Mouse (Mus musculus) megakaryocyte, adult 5-6 weeks (primary cell): ENCODE measurements at regions not wholly inside any gene's neighbourhood (a gene's known extent, or its start where the extent isn't known, plus 50 kb on each side); places are given as distances from the start of the nearest gene placed in this dataset.
A peak's percentile ranks its signal among the peaks of the same experiment; 100 is the strongest.

Experiments used
- ATAC-seq: 2 replicates; pipeline ENCODE4 v1.8.0; 2016; ENCODE audit warnings: mild to moderate bottlenecking, inconsistent platforms; ENCODE audit not compliant: poor library complexity, severe bottlenecking

DNA sequence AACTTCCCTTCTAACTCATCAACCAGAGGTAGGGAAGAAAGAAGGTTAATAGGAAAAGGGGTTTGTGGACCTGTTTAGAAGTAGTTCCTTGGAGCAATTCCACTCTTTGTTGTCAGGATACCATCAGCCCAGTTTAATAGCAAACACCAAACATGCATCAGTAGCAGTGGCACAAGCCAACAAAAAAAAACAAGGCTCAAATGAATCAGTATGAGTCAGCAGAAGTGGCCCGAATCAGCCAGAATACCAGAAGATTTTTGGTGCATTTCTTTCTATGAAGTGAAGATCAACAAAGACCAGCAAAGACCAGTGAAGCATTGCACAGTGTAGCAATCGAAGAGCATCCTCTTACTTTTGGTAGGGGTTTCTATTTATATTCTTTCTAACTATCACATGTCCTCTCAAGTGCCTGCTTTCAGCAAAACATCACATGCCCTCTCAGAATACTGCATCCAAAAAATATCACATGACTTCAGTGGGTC, 52.9 kb upstream of the Gm10944 start:
- ATAC-seq: no peak

DNA sequence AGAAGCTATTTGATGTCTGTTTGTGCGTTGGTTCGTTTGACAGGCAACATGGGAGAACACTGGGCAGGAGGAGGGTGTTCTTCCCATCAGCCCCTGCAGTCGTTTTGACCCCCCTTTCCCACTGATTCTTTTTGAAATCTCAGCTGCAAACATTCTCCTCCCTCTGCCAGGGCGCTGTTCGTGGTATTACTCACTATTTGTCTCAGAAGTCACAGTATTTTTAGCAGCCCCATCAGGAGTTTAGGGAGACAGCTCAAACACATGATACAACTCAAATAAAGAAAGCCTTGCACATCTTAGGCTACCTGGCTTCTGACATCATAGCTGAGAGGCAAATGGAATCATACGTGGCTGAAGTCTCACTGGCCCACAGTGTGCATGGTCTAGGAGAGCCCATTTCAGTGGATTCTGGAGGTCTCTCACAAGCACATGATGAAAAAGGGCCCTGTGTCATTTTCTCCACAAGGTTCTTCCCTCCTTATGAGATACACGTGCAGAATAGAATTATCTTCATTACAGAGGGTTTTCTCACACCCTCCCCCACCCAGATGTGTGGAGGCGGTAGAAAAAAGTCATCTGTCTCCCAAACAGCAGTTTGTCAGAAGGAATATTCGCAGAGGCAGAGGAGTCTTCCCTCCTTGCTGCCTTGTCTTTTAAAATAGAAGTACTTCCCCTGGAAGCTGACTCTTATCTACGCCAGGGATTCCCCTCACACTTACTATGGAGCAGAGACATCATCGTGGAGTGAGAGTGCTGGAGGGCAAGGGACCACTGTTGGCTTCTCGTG, 57.1 kb upstream of the Rab32 start:
- ATAC-seq: no peak

DNA sequence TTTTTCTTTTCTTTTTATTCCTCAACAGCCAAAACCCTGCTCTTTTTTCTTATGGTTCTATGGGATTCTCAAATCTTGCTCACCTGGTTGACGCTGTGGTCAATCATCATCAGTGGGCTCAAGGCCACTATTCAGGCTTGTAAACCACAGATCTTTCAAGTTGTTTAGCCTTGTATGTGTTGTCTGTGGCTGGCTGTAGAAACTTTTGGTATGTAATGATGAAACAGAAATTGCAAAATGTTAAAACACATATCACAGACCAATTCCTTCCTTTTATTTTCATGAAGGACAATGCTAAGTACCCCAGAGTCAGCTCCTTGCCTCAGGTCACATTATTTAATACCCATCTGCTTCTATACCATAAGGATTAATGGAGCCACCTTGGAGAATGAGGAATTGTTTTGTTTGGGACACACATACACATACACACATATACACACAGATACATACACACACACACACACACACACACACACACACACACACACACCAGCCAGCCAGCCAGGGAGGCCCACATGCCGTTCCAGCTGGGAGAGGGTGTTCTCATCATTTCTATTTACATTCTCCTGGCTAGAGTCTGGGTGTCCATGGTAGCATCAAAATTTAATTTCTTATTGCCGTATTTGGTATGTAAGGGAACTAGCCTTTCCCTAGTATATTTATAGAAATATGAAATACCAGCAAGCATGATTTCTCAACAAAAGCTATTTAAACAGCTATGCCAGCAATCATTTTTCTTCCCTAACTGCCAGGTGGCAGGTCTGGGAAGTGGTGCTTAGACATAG, 52.7 kb upstream of the Rab32 start:
- peak; percentile 64 for ATAC-seq

DNA sequence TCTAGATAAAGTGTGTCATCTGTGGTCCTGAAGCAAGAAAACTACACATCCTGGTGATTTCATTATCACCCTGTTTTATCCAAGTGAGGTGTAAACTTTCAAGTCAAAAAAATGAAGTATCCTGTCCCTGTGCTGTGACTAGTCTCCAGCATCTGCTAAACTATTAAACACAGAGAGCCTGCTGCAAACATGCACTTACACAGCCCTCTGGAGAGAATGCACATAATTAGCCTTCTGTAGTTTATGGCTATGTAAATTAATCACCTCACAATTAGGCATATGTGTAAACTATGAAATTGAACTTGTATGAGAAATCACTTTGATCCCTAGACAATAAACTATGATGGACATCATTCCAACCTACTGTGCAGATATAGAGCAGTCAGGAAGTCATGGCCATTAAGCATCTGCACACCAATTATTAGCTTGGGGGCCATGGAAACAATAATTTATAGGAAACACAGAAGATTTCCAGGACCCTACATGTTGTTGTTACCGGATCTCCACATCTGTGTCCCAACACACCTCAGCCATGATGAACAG, 50.6 kb upstream of the Rab32 start:
- no peak for ATAC-seq
